Mouse (Mus musculus) hindbrain, embryonic 15.5 days (tissue): ENCODE measurements at regions not wholly inside any gene's neighbourhood (a gene's known extent, or its start where the extent isn't known, plus 50 kb on each side); places are given as distances from the start of the nearest gene placed in this dataset.

Experiments
- ATAC-seq: fragments of 200-750 bp; cut with Nextera tagmentation; 2 replicates; pipeline ENCODE4 v1.8.0; 2017; ENCODE audit warnings: low read depth, moderate number of reproducible peaks, moderate TSS enrichment; ENCODE audit not compliant: low FRiP score
- H3K27ac ChIP-seq: fragments of 300-500 bp; sonication (generic); replicated peaks from 2 replicates; pipeline ENCODE4 v1.5.1; 2015; ENCODE audit warnings: mild to moderate bottlenecking, inconsistent platforms
- H3K27me3 ChIP-seq: fragments of 300-500 bp; sonication (generic); 2 replicates; pipeline ENCODE4 v1.6.1; 2015; ENCODE audit warnings: control low read depth, inconsistent platforms
- H3K36me3 ChIP-seq: fragments of 300-500 bp; sonication (generic); 2 replicates; pipeline ENCODE4 v1.6.1; 2015; ENCODE audit warnings: control low read depth, inconsistent platforms
- H3K4me1 ChIP-seq: fragments of 300-500 bp; sonication (generic); replicated peaks from 2 replicates; pipeline ENCODE4 v1.6.1; 2015; ENCODE audit warnings: control low read depth, inconsistent platforms
- H3K4me2 ChIP-seq: fragments of 300-500 bp; sonication (generic); 2 replicates; pipeline ENCODE4 v1.6.1; 2015; ENCODE audit warnings: moderate library complexity, mild to moderate bottlenecking, inconsistent platforms
- H3K4me3 ChIP-seq: fragments of 300-500 bp; sonication (generic); 2 replicates; pipeline ENCODE4 v1.5.1; 2015; ENCODE audit warnings: mild to moderate bottlenecking, inconsistent platforms
- H3K9ac ChIP-seq: fragments of 300-500 bp; sonication (generic); 2 replicates; pipeline ENCODE4 v1.6.1; 2015; ENCODE audit warnings: inconsistent platforms
- H3K9me3 ChIP-seq: fragments of 300-500 bp; sonication (generic); 2 replicates; pipeline ENCODE4 v1.6.1; 2016; ENCODE audit warnings: control low read depth, inconsistent platforms
- WGBS: fragments of 180-500 bp; shearing (Covaris S2); methylation state at CpG from one replicate; pipeline ENCODE4 v1.1.7; 2015; 5-methylcytosine and 5-hydroxymethylcytosine counted together

- H3K4me1 ChIP-seq, result no peaks in the 10 kb centered on the region
- no peaks in the 10 kb centered on the region for H3K36me3 ChIP-seq
- H3K4me2 ChIP-seq, result no peak overlapping the region
- H3K4me3 ChIP-seq, result no peak overlapping the region
- H3K27ac ChIP-seq, result no peak overlapping the region
- no peaks in the 10 kb centered on the region; the same call in 1 of the 2 replicates for H3K9me3 ChIP-seq
- WGBS, result 62% methylated on average over 3 of the region's 3 CpGs
- no peak for ATAC-seq
- no peaks in the 10 kb centered on the region for H3K27me3 ChIP-seq
- no peak overlapping the region for H3K9ac ChIP-seq
Measured at GRCm38 (mm10) chr1:193647371-193648270, 277.5 kb upstream of the Camk1g start.

DNA sequence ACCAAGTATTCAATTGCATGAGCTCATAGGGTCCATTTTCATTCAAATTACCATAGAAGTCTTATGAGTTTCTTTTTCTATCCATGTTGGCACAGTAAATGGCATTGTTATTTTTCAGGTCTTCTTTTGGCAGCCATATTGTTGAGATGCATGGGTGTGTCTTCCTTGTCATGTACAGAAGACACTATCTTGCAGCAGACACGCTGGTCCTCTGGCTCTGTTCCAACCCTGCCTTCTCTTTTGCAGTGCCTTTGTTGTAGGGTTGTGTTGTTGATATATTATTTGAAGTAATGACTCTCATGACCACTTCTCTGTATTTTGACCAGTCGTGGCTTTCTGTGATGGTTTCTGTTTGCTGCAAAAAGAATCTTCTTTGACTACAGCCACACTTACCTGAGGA is 274.4 kb upstream of the Camk1g start:
- ATAC-seq, result no peak
- 93% methylated on average over 2 of the region's 2 CpGs for WGBS
- no peaks in the 10 kb centered on the region for H3K36me3 ChIP-seq
- no peak overlapping the region for H3K27ac ChIP-seq
- no peaks in the 10 kb centered on the region for H3K27me3 ChIP-seq
- H3K4me3 ChIP-seq, result no peak overlapping the region
- no peaks in the 10 kb centered on the region for H3K4me1 ChIP-seq
- H3K9me3 ChIP-seq, result no peaks in the 10 kb centered on the region
- H3K9ac ChIP-seq, result no peak overlapping the region
- no peak overlapping the region for H3K4me2 ChIP-seq

GRCm38 (mm10) chr1:193636451-193636850 is 266.4 kb upstream of the Camk1g start:
- ATAC-seq, result no peak
- H3K27me3 ChIP-seq, result no peaks in the 10 kb centered on the region
- no peaks in the 10 kb centered on the region for H3K9me3 ChIP-seq
- H3K27ac ChIP-seq, result no peak overlapping the region
- no peak overlapping the region for H3K4me3 ChIP-seq
- 92% methylated on average over 5 of the region's 5 CpGs for WGBS
- H3K4me1 ChIP-seq, result no peaks in the 10 kb centered on the region
- H3K9ac ChIP-seq, result no peak overlapping the region
- H3K4me2 ChIP-seq, result no peak overlapping the region
- no peaks in the 10 kb centered on the region for H3K36me3 ChIP-seq

DNA sequence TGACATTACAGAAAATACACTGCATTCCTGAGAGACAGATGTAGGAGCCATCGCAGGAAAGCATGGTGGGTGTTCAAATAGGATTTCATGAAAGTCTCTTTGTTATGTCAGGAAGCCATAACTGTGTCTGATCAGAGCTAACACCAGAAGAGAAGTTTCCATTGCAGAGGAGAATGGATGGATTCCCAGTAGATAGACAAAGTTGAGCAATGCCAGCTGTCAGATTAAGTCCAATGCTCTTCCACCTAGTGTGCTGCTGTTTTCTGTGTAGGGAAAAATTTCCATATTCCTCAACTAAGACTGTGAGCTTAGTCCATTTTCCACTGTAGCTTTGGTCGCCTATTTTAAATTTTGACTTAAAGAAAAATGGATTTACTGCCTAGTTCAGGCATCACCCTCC is 262.0 kb upstream of the Camk1g start:
- no peak overlapping the region for H3K4me3 ChIP-seq
- no peak for ATAC-seq
- peaks cover 11% of the 10 kb centered on the region for H3K4me1 ChIP-seq
- H3K9ac ChIP-seq, result no peak overlapping the region
- no peak overlapping the region for H3K4me2 ChIP-seq
- no peak overlapping the region for H3K27ac ChIP-seq
- WGBS, result 92% methylated on average over 2 of the region's 2 CpGs
- no peaks in the 10 kb centered on the region for H3K36me3 ChIP-seq
- no peaks in the 10 kb centered on the region for H3K27me3 ChIP-seq
- H3K9me3 ChIP-seq, result no peaks in the 10 kb centered on the region

DNA sequence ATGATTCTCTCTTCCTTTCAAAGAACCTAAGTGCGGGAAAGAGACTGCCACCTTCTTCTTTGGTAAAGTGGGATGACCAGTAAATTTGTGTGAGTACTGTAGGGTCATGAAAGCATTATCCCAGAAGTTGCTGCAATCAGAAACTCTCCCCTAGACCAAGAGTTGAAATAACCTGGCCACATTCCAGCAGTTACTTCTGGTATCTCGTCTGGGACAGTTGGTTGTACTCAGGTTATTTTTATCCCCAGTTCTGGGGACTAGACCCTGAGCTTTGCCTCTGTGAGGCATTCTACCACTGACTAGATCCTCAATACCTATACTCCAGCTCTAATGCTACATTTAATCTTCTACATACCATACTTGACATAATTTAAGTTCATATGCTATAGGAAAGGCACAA is 259.8 kb upstream of the Camk1g start:
- H3K27me3 ChIP-seq, result no peaks in the 10 kb centered on the region
- no peak for ATAC-seq

DNA sequence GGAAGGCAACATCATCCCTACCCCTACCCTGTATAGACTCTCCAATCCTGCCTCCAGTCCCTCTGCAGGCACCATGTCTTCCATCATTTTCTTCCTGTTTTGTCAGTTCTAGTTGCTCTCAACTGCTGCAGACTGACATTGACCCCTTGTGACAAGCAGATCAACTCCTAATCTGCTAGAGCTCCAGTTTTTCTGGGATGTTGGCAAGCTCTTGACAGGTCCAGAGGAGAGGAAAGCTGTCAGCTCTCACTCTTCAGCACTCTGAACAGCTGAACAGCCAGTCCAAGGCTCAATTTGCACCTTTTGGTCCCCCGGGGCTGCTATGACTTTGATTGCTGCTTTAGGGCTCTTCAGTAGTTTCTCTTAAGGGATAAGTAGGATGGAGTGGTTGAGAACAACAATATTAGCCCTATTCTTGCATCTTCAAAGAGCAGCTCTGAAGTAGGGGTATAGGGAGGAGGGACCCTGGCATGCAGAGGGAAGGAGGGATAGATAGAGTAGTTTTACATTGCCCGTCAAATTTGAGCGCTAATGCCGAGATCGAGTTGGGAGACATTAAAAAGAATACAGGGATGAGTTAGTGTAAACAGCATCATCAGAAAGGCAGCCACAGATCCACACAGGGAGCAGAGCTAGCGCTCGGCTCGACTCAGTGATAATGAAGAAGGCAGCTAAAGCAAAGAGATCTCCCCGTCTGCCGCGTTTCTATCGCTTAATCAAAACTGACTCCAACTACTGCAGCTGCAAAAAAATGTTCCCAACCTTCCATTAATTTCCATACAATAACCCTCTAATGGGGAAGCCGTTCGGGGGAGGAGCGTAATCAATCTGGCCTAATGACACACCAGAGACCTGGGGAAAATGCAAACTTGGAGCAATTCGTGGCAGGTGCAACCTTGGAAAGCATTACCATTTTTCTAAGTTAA is 257.1 kb upstream of the Camk1g start:
- Histone ChIP-seq H3K9me3 (no peaks in the 10 kb centered on the region), H3K36me3 (no peaks in the 10 kb centered on the region), H3K4me2 (peak overlapping the region; percentile 22; the same call in 1 of the 2 replicates), H3K9ac (no peak overlapping the region), H3K27me3 (no peaks in the 10 kb centered on the region), H3K4me3 (no peak overlapping the region), H3K4me1 (peaks cover 21% of the 10 kb centered on the region), H3K27ac (peak overlapping the region; percentile 23; the same call in 1 of the 2 replicates)
- 49% methylated on average over 16 of the region's 16 CpGs for WGBS
- ATAC-seq, result peak; percentile 61; the same call in 1 of the 2 replicates

More for the DNA sequence above, 259.8 kb upstream of the Camk1g start:
- WGBS, result 66% methylated on average over 2 of the region's 2 CpGs
- Histone ChIP-seq H3K9ac (no peak overlapping the region), H3K36me3 (no peaks in the 10 kb centered on the region), H3K27ac (no peak overlapping the region), H3K4me2 (no peak overlapping the region), H3K9me3 (no peaks in the 10 kb centered on the region), H3K4me1 (peaks cover 21% of the 10 kb centered on the region), H3K4me3 (no peak overlapping the region)

- Histone ChIP-seq H3K27ac (no peak overlapping the region), H3K27me3 (no peaks in the 10 kb centered on the region), H3K9me3 (no peaks in the 10 kb centered on the region), H3K4me3 (no peak overlapping the region), H3K4me2 (no peak overlapping the region), H3K4me1 (peaks cover 21% of the 10 kb centered on the region), H3K9ac (no peak overlapping the region), H3K36me3 (no peaks in the 10 kb centered on the region)
- whole genome bisulfite sequencing, result 41% methylated on average over 9 of the region's 9 CpGs
- no peak for ATAC-seq
Measured at GRCm38 (mm10) chr1:193625101-193625956, 255.2 kb upstream of the Camk1g start.

GRCm38 (mm10) chr1:193623571-193623970 is 253.5 kb upstream of the Camk1g start:
- 78% methylated on average over 3 of the region's 3 CpGs for WGBS
- Histone ChIP-seq H3K4me2 (no peak overlapping the region), H3K9ac (no peak overlapping the region), H3K9me3 (no peaks in the 10 kb centered on the region), H3K36me3 (no peaks in the 10 kb centered on the region), H3K4me3 (no peak overlapping the region), H3K27me3 (no peaks in the 10 kb centered on the region), H3K27ac (no peak overlapping the region), H3K4me1 (peaks cover 22% of the 10 kb centered on the region)
- no peak for ATAC-seq

DNA sequence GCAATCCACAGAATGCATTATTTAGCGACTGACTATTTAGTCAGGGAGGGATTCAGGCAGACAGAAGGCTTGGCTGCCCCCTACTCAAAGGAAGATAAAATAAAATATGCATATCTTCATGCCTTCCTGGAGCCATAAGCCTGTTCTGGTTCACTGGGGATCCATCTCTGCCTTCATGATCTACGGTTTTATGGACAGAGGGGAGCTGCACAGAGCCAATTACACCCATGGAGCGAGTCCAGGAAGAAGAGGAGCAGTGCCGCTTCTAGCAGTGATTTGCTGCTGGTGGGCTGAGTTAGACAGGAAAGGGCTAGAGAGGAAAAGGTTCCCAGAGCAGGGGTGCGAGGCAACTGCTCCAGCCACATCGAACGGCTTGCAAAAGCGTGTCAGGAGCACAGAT is 248.2 kb upstream of the Camk1g start:
- H3K9ac ChIP-seq, result no peak overlapping the region
- no peak overlapping the region for H3K4me3 ChIP-seq
- H3K27ac ChIP-seq, result no peak overlapping the region
- 52% methylated on average over 8 of the region's 8 CpGs for WGBS
- H3K27me3 ChIP-seq, result no peaks in the 10 kb centered on the region
- H3K4me1 ChIP-seq, result peaks cover 11% of the 10 kb centered on the region; the same call in 1 of the 2 replicates
- no peak overlapping the region for H3K4me2 ChIP-seq
- H3K9me3 ChIP-seq, result no peaks in the 10 kb centered on the region
- no peaks in the 10 kb centered on the region for H3K36me3 ChIP-seq
- peak; percentile 59; the same call in 1 of the 2 replicates for ATAC-seq

DNA sequence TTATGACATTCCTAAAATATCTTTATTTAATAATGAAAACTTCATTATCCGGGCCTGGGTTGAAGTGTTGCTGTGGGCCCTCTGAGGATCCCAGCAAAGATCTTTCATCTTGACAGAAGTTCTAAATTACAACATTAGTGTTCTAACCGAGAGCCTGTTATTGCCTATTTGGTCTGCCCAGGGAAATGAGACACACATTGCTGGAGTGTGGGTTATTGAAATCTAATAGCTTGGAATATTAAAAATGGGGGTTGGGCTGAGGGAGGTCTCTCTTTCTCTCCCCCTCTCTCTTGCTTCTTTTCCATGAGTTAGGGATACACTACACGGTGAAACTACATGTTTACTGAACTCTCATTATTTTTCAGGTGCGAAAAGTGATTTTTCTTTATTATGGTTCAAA is 240.4 kb upstream of the Camk1g start:
- peak; percentile 67; the same call in 1 of the 2 replicates for ATAC-seq
- H3K4me1 ChIP-seq, result peaks cover 15% of the 10 kb centered on the region
- H3K9me3 ChIP-seq, result no peaks in the 10 kb centered on the region

GRCm38 (mm10) chr1:193599895-193600294 is 229.8 kb upstream of the Camk1g start:
- Histone ChIP-seq H3K9me3 (no peaks in the 10 kb centered on the region), H3K27me3 (no peaks in the 10 kb centered on the region), H3K27ac (no peak overlapping the region), H3K4me1 (no peaks in the 10 kb centered on the region), H3K36me3 (no peaks in the 10 kb centered on the region), H3K4me3 (no peak overlapping the region), H3K4me2 (no peak overlapping the region), H3K9ac (no peak overlapping the region)
- ATAC-seq, result no peak
- 76% methylated on average over 4 of the region's 4 CpGs for WGBS

More for the DNA sequence above, 240.4 kb upstream of the Camk1g start:
- Histone ChIP-seq H3K27me3 (no peaks in the 10 kb centered on the region), H3K27ac (no peak overlapping the region), H3K4me2 (no peak overlapping the region), H3K9ac (no peak overlapping the region), H3K4me3 (no peak overlapping the region), H3K36me3 (no peaks in the 10 kb centered on the region)
- 62% methylated on average over 4 of the region's 4 CpGs for WGBS
